Mouse (Mus musculus) central nervous system, embryonic 11.5 days (tissue): ENCODE results near the gene Cldn12. TPM values are rescaled to one million over a fixed set of nuclear protein-coding genes. Genes with fewer than 3 reads are reported as not detected.

Experiments used
- polyA plus RNA-seq: library from polyadenylated mRNA; depleted of rRNA; stranded (reverse); fragments of >200 nt; gene quantifications from 2 replicates; pipeline ENCODE4 v1.2.3, GENCODE M21; 2012; rRNA removed

Gene Cldn12
- 26.0 and 28.4 TPM in 2 replicates for polyA plus RNA-seq

GRCm38 (mm10) chr5:5514196-5515076 lies at the start of gene Cldn12:
Gene Cldn12 (minus strand): TSS chr5:5514958.

GRCm38 (mm10) chr5:5559079-5559740 lies 44.5 kb upstream of the Cldn12 start, which contains the start of gene Gtpbp10:
Gene Gtpbp10 (minus strand): TSS chr5:5559538.

GRCm38 (mm10) chr5:5479043-5479442 lies 35.7 kb downstream of the Cldn12 start, which contains the start of gene 1700015F17Rik:
Gene 1700015F17Rik (minus strand): TSS chr5:5479143.

Other genes with a start within 250 kb of the Cldn12 start
- 14.5 and 19.0 TPM in 2 replicates for gene Cdk14, start 94.6 kb downstream of the Cldn12 start, polyA plus RNA-seq
- gene 1700015F17Rik, start 35.8 kb downstream of the Cldn12 start, polyA plus RNA-seq, result not detected in 2 replicates
- gene Gtpbp10, start 44.6 kb upstream of the Cldn12 start, polyA plus RNA-seq, result 31.2 and 32.0 TPM in 2 replicates
- gene Gm8773, start 58.8 kb upstream of the Cldn12 start, polyA plus RNA-seq, result 1.6 and 2.5 TPM in 2 replicates
- gene Cfap69, start 149.3 kb upstream of the Cldn12 start, polyA plus RNA-seq, result 5.7 and 8.8 TPM in 2 replicates
- gene Steap2, start 179.6 kb upstream of the Cldn12 start, polyA plus RNA-seq, result 1.8 and 3.9 TPM in 2 replicates
- gene Steap1, start 234.4 kb upstream of the Cldn12 start, polyA plus RNA-seq, result 2.0 and 2.8 TPM in 2 replicates